Mouse (Mus musculus): ENCODE results near the gene Atf7ip.

Gene Atf7ip

GRCm38 (mm10) chr6:136650664-136651063, 144.7 kb downstream of the Atf7ip start:
- DNase-seq (ENCODE audit: low spot score), result no peak

DNA sequence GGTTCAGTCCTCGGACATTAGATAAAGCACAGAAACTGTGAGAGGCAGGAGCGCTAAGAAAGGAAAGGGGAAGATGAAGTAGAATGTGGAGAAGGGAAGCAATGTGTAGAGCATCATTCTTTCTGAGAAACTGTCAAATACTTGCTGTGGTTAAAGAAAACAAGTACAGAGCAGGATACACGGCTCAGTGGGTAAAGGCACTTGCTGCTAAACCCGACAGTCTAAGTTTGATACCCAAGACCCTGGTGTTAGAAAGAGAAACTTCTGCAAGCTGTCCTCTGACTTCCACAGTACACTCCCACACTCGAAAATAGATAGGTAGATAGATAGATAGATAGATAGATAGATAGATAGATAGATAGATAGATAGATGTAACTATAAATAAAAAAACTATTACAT, 147.4 kb downstream of the Atf7ip start:
- DNase-seq (ENCODE audit: low spot score), result no peak

- no peak for DNase-seq (ENCODE audit: low spot score)
Measured at GRCm38 (mm10) chr6:136654470-136654869, 148.5 kb downstream of the Atf7ip start.

DNA sequence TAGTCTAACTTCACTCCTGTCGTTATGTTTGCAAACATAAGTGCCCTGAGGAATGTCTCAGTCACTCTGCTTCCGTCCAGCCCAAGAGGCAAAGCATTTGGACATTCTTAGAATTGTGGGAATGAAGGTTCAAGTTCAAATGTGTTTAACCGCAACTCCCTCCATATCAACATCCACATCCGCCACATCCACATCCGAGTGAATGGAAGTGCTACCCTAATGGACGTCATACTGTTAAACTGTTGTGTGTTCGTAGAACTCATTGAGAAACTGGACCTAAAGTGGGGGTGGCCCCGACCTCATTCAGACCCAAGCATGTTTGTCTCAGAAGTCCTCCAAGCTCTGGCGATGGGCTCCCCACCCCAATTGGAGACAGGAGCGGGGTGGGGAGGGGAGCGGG, 149.8 kb downstream of the Atf7ip start:
- no peak for DNase-seq (ENCODE audit: low spot score)

DNA sequence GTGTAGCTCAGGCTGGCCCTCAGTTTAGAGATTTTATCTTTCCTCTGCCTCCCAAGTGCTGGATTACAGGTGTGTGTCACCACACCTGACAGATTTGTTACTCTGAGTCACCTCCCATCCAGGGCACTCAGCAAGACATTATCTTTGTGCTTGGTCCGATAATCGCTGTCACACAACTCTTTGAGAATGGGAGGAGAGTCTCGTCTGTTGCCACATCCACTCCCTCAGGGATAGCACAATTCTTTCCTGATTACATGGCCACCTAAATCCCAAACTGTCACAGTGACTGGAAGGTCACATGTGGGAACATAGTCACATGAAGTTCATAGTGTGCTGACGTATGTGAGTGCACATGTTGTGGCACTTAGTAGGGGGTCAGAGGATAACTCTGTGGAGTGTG, 152.3 kb downstream of the Atf7ip start:
- no peak for DNase-seq (ENCODE audit: low spot score)

DNA sequence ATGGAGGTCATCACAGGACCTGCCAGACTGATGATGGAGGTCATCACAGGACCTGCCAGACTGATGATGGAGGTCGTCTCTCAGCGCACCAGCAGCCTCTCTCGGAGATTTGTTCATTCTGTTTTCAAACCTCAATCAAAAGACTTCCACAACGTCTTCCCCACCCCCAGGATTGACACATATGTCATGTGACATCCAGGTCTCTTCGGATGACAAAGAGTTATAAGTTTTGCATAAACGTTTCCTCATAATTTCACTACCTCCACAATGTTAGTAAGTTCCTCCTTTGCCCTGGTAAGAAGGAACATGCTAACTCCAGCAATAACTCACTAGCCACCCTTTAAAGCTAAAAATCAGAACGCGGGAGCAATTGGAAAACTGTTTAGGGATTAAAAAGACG, 153.3 kb downstream of the Atf7ip start:
- no peak for DNase-seq (ENCODE audit: low spot score)

All from ovary, postnatal 10 days (tissue).